Mouse (Mus musculus): ENCODE results near the gene Gnb3. TPM values are rescaled to one million over a fixed set of nuclear protein-coding genes. Genes with fewer than 3 reads are reported as not detected.
A peak's percentile ranks its signal among the peaks of the same experiment; 100 is the strongest.

Gnb3 gene
- polyA plus RNA-seq, 1 experiment from 2014 or later = 1.0 TPM

GRCm38 (mm10) chr6:124865766-124866362 lies 25.8 kb upstream of the Gnb3 start:
- 0 out of 2 replicates have a peak, but pooled peaks have one; percentile 10 for ATAC-seq (ENCODE audit: insufficient number of reproducible peaks, insufficient read depth, low FRiP score, low TSS enrichment, low read depth)
- no peaks in the 10 kb centered on the region for H3K9me3 ChIP-seq
- H3K4me3 ChIP-seq (replicated peaks) = no peak overlapping the region
- H3K4me2 ChIP-seq = no peak overlapping the region; the same call in 1 of the 2 replicates
- H3K27me3 ChIP-seq = peaks cover 34% of the 10 kb centered on the region
- H3K36me3 ChIP-seq = no peaks in the 10 kb centered on the region
- H3K27ac ChIP-seq = peak overlapping the region; percentile 72
- H3K4me1 ChIP-seq (replicated peaks) = peaks cover 58% of the 10 kb centered on the region
- H3K9ac ChIP-seq (replicated peaks) = 0 out of 2 replicates have a peak overlapping the region, but pooled peaks have one; percentile 12
- WGBS = 28% methylated on average over 18 of the region's 18 CpGs

- Histone ChIP-seq H3K4me3 (replicated peaks) (peak within 1 kb of the TSS; percentile 59), H3K27ac (peak within 1 kb of the TSS; percentile 59; the same call in 1 of the 2 replicates), H3K27me3 (peaks cover 37% of the 10 kb centered on the region), H3K4me1 (replicated peaks) (peaks cover 70% of the 10 kb centered on the region), H3K9me3 (no peaks in the 10 kb centered on the region), H3K9ac (replicated peaks) (peak within 1 kb of the TSS; percentile 79), H3K36me3 (no peaks in the 10 kb centered on the region), H3K4me2 (peak within 1 kb of the TSS; percentile 94)
- ATAC-seq (ENCODE audit: insufficient number of reproducible peaks, insufficient read depth, low FRiP score, low TSS enrichment, low read depth) = 0 out of 2 replicates have a peak, but pooled peaks have one; percentile 9
- 2% methylated on average over 30 of the region's 43 CpGs for WGBS
Measured at GRCm38 (mm10) chr6:124863658-124864298, 23.7 kb upstream of the Gnb3 start, which contains the start of gene Gpr162. Gpr162 (minus strand) TSS chr6:124863983.

- no peaks in the 10 kb centered on the region for H3K9me3 ChIP-seq
- H3K27ac ChIP-seq = 0 out of 2 replicates have a peak overlapping the region, but pooled peaks have one; percentile 59
- H3K9ac ChIP-seq (replicated peaks) = peak overlapping the region; percentile 79
- H3K4me3 ChIP-seq (replicated peaks) = peak overlapping the region; percentile 59
- peak overlapping the region; percentile 94 for H3K4me2 ChIP-seq
- H3K4me1 ChIP-seq (replicated peaks) = peaks cover 76% of the 10 kb centered on the region
- no peak for ATAC-seq (ENCODE audit: insufficient number of reproducible peaks, insufficient read depth, low FRiP score, low TSS enrichment, low read depth)
- no peaks in the 10 kb centered on the region for H3K36me3 ChIP-seq
- H3K27me3 ChIP-seq = peaks cover 38% of the 10 kb centered on the region
- WGBS = 3% methylated on average over 8 of the region's 16 CpGs
Measured at GRCm38 (mm10) chr6:124863125-124863657, 23.1 kb upstream of the Gnb3 start.

- Histone ChIP-seq H3K4me1 (replicated peaks) (peaks cover 81% of the 10 kb centered on the region), H3K27ac (no peak overlapping the region), H3K9ac (replicated peaks) (peak overlapping the region; percentile 79; the same call in 1 of the 2 replicates), H3K4me2 (peak overlapping the region; percentile 94), H3K4me3 (replicated peaks) (peak overlapping the region; percentile 59), H3K36me3 (no peaks in the 10 kb centered on the region), H3K9me3 (no peaks in the 10 kb centered on the region), H3K27me3 (peaks cover 34% of the 10 kb centered on the region)
- WGBS = 13% methylated on average over 8 of the region's 8 CpGs
- no peak for ATAC-seq (ENCODE audit: insufficient number of reproducible peaks, insufficient read depth, low FRiP score, low TSS enrichment, low read depth)
Measured at GRCm38 (mm10) chr6:124862406-124863124, 22.5 kb upstream of the Gnb3 start.

- Histone ChIP-seq H3K9ac (replicated peaks) (no peak overlapping the region; the same call in 1 of the 2 replicates), H3K36me3 (no peaks in the 10 kb centered on the region), H3K4me1 (replicated peaks) (peaks cover 79% of the 10 kb centered on the region), H3K4me3 (replicated peaks) (no peak overlapping the region), H3K4me2 (no peak overlapping the region), H3K9me3 (no peaks in the 10 kb centered on the region), H3K27me3 (peaks cover 34% of the 10 kb centered on the region), H3K27ac (no peak overlapping the region)
- WGBS = 57% methylated on average over 3 of the region's 3 CpGs
- ATAC-seq (ENCODE audit: insufficient number of reproducible peaks, insufficient read depth, low FRiP score, low TSS enrichment, low read depth) = no peak
Measured at GRCm38 (mm10) chr6:124861802-124862201, 21.7 kb upstream of the Gnb3 start.

- H3K9me3 ChIP-seq = no peaks in the 10 kb centered on the region
- H3K4me1 ChIP-seq (replicated peaks) = peaks cover 75% of the 10 kb centered on the region
- H3K27ac ChIP-seq = no peak overlapping the region
- ATAC-seq (ENCODE audit: insufficient number of reproducible peaks, insufficient read depth, low FRiP score, low TSS enrichment, low read depth) = no peak
- H3K4me2 ChIP-seq = no peak overlapping the region
- no peaks in the 10 kb centered on the region for H3K36me3 ChIP-seq
- no peak overlapping the region for H3K4me3 ChIP-seq (replicated peaks)
- no peak overlapping the region; the same call in 1 of the 2 replicates for H3K9ac ChIP-seq (replicated peaks)
- WGBS = 79% methylated on average over 19 of the region's 19 CpGs
- peaks cover 34% of the 10 kb centered on the region for H3K27me3 ChIP-seq
Measured at GRCm38 (mm10) chr6:124861266-124861665, 21.2 kb upstream of the Gnb3 start.

- H3K27me3 ChIP-seq = peaks cover 34% of the 10 kb centered on the region
- no peak overlapping the region for H3K9ac ChIP-seq (replicated peaks)
- H3K4me1 ChIP-seq (replicated peaks) = peaks cover 75% of the 10 kb centered on the region
- WGBS = 89% methylated on average over 9 of the region's 9 CpGs
- H3K4me3 ChIP-seq (replicated peaks) = no peak overlapping the region
- H3K27ac ChIP-seq = no peak overlapping the region
- H3K36me3 ChIP-seq = no peaks in the 10 kb centered on the region
- H3K4me2 ChIP-seq = 0 out of 2 replicates have a peak overlapping the region, but pooled peaks have one; percentile 21
- no peak for ATAC-seq (ENCODE audit: insufficient number of reproducible peaks, insufficient read depth, low FRiP score, low TSS enrichment, low read depth)
- H3K9me3 ChIP-seq = no peaks in the 10 kb centered on the region
Measured at GRCm38 (mm10) chr6:124860511-124860910, 20.4 kb upstream of the Gnb3 start.

GRCm38 (mm10) chr6:124859725-124860124 lies 19.6 kb upstream of the Gnb3 start:
- Histone ChIP-seq H3K27ac (peak overlapping the region; percentile 13; the same call in 1 of the 2 replicates), H3K9ac (replicated peaks) (0 out of 2 replicates have a peak overlapping the region, but pooled peaks have one; percentile 28), H3K36me3 (peaks cover 6% of the 10 kb centered on the region), H3K4me3 (replicated peaks) (no peak overlapping the region), H3K27me3 (peaks cover 29% of the 10 kb centered on the region), H3K9me3 (no peaks in the 10 kb centered on the region), H3K4me1 (replicated peaks) (peaks cover 68% of the 10 kb centered on the region), H3K4me2 (peak overlapping the region; percentile 21; the same call in 1 of the 2 replicates)
- ATAC-seq (ENCODE audit: insufficient number of reproducible peaks, insufficient read depth, low FRiP score, low TSS enrichment, low read depth) = no peak
- WGBS = 11% methylated on average over 12 of the region's 12 CpGs

GRCm38 (mm10) chr6:124858561-124859318 lies 18.7 kb upstream of the Gnb3 start:
- Histone ChIP-seq H3K4me1 (replicated peaks) (peaks cover 59% of the 10 kb centered on the region), H3K27ac (peak overlapping the region; percentile 99; the same call in 1 of the 2 replicates), H3K9me3 (no peaks in the 10 kb centered on the region), H3K9ac (replicated peaks) (0 out of 2 replicates have a peak overlapping the region, but pooled peaks have one; percentile 99), H3K36me3 (peaks cover 16% of the 10 kb centered on the region), H3K27me3 (peaks cover 20% of the 10 kb centered on the region), H3K4me2 (peak overlapping the region; percentile 80), H3K4me3 (replicated peaks) (peak overlapping the region; percentile 86)
- no peak for ATAC-seq (ENCODE audit: insufficient number of reproducible peaks, insufficient read depth, low FRiP score, low TSS enrichment, low read depth)
- WGBS = 78% methylated on average over 27 of the region's 28 CpGs

GRCm38 (mm10) chr6:124857840-124858530 lies 17.9 kb upstream of the Gnb3 start:
- Histone ChIP-seq H3K9me3 (no peaks in the 10 kb centered on the region), H3K4me2 (peak overlapping the region; percentile 80), H3K9ac (replicated peaks) (peak overlapping the region; percentile 99), H3K4me3 (replicated peaks) (peak overlapping the region; percentile 86), H3K4me1 (replicated peaks) (peaks cover 52% of the 10 kb centered on the region), H3K27ac (peak overlapping the region; percentile 99), H3K36me3 (peaks cover 24% of the 10 kb centered on the region), H3K27me3 (peaks cover 19% of the 10 kb centered on the region)
- ATAC-seq (ENCODE audit: insufficient number of reproducible peaks, insufficient read depth, low FRiP score, low TSS enrichment, low read depth) = no peak
- WGBS = 25% methylated on average over 26 of the region's 26 CpGs

Measured in limb, embryonic 12.5 days (tissue).